Mouse (Mus musculus) kidney, postnatal 10 days (tissue): ENCODE data around the gene Sfr1.

Experiments
- DNase-seq: peaks from one replicate; pipeline ENCODE4 v3.0.0; 2021; ENCODE audit warnings: mixed read lengths

Sfr1 gene

DNA sequence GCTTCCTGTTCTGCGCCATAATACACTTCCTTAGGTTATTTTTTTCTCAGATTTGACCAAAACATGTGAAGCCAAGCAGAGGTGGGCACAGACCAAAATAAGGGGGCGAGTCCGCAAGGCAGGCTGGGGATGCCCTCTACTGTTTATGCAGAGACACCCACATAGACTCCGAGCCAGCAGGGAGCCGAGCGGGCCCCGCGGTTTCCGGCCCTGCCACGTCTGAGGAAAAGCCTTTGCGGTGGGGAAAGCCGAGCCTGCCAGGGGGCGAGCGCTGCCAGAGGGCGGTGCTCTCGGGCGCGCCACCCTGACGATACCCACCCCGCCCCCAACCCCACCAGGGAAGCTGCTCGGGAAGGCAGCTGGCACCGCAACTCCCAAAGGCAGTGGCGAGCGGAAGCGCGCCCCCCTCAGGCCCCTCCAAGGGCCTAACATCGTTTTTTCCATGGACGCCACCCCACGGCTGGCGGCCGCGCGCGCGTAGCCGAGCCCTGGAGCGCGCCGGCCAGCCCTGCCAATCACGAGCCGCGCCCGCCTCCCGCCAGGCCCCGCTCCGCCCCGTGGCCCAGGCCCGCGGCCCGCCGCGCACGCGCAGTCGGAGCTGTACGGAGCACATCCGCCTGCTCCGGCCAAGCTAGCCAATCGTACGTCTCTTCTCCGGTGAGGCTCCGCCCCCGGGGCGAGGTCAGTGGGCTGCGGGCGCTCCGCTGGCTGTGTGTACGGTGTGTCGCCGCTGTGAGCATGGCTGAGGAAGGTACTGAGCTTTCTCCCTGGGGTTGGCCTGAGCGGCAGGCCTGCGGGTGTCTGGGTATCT is at the start of gene Sfr1:
Gene Sfr1, plus strand, starts transcription at position 612 of the 811 bp plus-strand sequence.
- peak; percentile 100 for DNase-seq

DNA sequence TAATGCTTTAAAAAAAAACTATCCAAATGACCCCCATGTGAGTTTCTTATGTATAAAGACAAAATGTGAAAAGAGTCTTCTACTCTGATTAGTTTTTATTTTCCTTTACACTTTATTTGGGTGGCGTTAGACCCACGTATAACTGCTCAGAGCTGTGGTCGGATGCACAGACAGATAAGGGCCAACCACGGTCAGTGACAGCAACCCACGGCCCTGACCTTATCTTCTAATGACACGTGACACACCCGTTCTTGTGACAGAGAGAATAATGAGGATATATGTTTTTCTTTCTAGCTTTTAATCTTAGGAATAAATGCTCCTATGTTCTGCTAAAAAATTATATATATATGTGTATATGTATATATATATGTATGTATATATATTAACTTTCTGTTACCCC is 41.9 kb upstream of the Sfr1 start:
- DNase-seq = no peak

DNA sequence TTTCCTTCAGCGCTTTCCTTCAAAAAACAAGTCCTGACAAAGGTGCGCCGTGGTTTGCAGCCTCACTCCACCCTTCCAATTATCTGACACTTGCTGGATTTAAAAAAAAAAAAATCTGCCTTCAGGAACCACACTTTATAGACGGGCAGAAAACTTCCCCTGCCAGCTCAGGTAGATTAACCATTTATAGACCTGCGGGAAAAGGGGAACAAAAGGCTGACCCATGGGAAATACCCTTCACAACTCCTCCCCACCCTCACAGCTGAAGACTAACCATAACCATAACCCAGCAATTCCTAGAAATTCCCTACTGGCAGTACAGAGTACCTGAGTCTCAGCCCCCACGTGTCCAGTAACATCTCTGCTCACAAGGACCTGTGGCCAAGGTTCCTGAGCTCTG is 39.5 kb upstream of the Sfr1 start, which contains the start of gene Col17a1:
Gene Col17a1, minus strand, starts transcription at position 101 of the 400 bp plus-strand sequence.
- no peak for DNase-seq

DNA sequence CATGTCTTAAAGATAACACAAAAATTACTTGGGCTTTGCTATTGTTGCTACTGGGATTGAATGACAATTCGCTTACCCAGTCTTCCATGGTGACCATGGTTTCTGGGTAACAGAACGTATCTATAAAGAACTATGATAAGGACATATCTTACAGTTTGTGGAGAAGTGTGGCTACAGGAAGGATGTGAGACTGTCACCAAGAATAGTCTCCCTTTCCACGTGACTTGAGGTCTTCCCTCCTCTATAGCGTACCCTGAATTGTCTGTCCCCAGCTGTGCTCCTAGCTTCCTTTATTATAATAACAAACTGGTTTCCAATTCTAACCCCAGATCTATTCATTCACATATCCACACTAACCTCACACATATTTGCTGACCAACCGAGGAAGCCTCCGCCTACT is 35.8 kb upstream of the Sfr1 start:
- no peak for DNase-seq

DNA sequence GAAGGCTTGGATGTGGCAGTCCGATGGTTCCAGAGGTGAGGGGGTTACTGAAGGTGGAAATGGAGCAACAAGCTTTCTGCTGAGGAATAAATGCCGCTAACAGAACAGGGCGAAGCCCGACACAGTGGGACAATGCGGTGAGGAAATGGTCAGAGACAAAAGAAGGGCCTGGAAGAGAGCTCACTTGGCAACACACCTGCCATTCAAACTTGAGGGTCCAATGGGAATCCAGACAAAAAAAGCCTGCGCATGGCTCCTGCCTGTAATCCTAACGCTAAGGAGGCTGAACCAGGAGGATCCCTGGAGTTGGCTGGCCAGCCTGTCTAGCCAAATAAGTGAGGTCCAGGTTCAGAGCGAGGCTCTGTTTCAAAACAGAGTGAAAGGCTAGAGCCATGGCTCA is 35.1 kb upstream of the Sfr1 start:
- DNase-seq = no peak

DNA sequence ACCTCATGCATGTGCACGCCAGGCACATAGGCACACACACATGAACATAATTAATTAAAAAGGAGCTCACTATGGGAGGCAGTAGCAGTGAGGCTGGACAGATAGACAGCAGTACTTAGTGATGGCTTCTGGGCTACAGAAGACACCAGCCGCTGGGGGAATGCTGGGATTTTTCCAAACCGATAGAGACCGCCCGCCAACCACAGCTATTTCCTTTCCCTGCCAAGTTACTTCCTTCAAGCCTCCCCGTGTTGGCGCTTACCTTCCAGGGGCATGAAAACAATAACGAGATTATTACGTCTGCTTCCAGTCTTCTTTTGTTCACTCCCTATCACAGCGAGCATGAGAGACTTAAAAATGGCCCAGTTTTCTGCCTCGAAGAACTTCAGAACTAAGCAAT is 34.4 kb upstream of the Sfr1 start:
- no peak for DNase-seq

DNA sequence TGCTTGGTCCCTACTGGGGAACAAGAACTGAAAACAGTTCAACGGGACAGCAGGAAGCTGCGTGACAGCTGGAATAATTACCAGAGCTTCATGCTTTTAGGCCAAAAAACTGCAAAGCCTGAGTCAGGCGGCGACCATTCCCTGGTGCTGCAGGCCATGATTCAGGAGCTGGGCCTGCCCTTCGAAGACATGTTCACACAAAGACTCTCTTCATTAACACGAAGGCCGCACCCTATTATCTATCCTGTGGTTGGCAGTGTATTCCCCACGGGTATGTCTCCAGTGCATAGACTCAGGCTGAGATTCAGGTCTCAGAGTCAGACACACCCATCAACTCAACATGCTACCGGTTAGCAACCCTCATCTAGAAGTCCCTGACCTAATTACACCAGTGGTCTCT is 33.2 kb upstream of the Sfr1 start:
- no peak for DNase-seq

DNA sequence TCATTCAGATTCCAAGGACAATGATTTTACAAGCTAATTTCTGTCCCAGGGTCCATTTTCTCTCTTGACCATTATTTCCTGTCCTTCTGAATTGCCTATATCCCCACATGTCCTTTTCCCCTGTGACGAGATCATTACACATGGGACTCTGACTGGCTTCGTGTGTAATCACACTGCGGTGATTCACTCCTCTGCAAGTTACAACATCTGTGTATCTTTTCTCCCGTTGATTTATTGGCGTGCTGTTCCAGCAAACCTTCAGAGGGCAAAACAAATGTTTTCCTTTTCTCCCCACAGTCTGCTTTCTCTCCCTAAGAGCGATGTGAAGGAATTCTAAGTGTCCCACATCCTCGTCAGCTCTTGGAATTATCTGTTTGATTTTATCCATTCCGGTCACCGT is 31.7 kb upstream of the Sfr1 start:
- no peak for DNase-seq

DNA sequence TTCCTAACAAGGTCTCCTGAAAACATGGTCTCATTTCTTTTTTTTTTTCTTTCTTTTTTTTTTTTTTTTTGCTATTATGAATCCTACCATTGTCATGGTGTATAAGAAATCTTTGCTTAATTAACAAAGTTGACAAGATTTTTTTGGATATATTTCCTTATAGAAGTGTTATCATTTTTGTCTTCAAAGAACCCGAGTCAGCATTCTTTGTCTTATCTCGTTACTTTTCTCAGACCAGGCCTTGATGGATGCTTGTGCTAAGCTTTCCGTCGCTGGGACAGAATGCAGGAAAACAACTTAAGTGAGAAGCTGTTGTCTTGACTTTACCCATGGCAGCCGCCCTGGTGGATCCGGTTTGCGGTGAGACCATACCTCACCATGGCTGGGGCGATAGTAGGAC is 31.0 kb upstream of the Sfr1 start:
- no peak for DNase-seq

DNA sequence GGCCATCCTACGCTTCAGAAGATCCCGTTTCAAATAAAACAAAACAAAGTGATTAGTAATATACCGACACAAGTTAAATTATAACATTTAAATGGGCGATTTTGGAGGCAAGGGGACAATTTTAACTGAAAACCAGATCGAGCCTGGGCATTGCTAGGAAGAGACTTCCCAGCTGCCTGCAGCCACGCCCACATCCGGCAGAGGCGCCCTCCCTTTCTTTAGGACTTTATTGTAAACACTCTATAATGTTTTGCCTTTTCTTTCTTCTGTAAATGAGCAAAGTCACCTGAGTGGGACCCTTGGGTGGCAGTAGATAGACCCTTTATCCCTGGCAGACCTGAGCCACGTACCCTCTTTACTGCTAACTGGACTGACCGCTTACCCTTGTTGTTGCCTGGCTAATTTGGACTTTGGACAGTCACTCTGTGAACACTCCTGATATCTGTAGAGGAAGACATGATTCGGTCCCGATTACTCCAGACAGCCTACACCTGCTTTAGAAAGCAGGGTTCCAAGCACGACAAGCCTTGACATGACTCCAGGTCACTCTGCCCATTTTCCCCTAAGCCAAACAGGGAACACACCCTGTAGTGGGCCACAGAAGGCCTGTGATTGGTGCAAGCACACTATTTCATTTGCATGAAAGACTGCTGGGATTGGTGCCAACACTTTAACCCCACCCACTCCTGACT is 26.3 kb upstream of the Sfr1 start:
- no peak for DNase-seq

DNA sequence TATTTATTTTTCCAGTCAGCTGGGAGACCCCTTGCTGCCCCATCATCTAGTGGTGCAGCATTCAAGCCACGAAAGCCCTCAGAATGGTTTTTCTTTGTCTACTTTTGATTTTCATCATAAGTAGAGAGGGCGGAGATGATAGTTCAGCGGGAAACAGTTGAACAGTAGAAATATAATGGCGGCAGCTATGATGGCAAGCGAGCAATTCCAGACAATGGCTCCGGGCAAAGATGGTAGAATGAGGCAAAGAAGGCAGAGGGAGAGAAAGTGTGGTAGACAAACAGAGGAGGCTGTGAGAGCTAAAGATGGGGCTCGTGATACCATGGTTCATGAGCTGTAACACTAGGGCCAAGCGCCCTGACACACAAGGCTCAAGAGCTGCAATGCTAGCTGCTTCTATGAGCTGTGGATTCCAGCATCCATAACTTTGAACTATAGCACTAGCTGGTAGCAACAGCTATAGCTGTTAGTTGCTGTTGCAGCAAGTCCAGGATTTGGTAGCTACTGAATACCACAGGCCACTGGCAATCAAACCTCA is 25.6 kb upstream of the Sfr1 start:
- DNase-seq = no peak

DNA sequence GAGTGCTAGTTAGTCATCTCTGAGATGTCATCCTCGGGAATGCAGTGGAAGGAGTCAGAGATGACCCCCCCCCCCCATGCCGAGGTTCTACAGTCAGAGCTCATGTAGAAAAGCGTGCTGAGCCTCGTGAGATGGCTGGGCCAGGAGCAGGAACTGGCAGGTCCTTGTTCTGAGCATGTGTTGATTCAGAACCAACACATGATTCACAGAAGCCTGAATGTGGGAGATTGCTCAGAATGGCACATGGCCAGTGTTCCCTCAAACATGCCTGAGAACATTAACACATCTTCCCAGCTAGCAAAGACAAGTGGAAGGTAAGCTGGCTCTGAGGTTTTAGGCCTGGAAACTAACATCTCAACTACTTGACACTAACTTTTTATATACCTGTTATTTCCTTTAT is 21.1 kb upstream of the Sfr1 start:
- DNase-seq = no peak

DNA sequence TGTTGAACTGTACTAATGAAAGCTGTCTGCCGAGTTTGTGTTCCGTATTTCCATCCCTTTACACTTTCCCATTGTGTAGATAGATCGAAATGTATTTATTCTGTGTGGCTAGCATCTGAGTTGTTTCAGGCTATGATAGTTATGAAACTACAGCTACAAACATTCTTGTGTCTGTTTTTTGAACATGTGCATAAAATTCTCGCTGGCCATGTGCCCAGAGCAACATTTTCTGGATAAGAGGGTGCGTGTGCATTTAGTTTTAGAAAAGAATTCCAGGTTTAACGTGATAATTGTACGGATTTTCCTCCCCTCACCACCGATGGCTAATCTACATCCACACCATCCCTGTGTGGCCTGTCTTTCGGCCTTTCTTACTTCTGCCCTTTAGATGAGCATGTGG is 18.0 kb upstream of the Sfr1 start:
- peak; percentile 38 for DNase-seq

DNA sequence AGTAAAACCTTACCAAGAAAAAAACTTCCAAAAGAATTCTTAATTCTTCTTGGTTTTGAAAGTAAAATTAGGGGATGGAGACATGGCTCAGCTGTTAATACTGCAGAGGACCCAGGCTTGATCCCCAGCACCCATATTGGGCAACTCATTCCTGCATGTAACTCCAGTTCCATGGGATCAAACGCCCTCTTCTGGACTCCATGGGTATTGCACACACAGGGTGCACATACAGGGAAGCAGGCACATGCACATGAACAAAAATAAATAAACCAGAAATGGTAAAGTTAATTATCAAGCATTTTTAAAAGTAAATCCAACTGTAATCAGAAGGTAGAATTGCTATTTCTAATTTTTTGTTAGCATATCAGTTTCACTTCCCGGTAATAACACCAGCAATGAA is 15.3 kb upstream of the Sfr1 start:
- no peak for DNase-seq

DNA sequence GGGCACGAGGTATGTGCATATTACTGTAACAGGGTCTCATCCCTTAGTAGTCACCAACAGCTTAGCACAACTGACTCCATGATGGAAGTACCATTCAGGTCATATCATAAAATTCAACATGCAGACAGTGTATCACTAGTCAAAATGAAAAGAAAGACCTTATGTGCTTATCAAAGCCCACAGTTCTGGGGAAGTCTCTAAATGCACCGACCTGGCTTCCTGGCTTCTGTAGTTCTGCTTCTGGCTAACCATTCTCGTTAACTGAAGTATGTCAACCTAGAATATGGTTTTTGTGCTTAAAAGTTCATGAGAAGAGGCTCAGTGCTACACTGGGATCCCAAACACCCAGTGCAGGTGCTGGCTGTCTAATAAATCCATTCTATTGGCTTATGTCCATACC is 12.3 kb upstream of the Sfr1 start:
- no peak for DNase-seq

DNA sequence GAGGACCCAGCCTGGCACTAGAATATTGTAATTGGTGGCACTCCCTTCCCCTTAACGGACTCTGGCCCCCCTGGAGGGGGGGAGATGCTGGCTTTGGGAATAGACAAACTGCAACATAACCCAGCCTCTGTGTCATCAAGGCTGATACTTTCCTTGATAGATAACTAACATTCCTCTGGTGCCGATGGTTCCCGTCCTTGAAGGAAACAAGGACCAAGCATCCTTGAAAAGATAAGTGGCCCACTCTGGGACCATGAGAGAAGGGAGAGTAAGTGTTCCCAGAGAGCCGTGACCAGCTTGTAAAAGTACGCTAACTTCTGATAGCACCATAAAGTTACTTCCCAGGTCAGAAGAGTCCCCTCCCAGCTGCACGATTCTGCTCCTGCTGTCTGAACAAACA is 9.0 kb upstream of the Sfr1 start:
- no peak for DNase-seq

DNA sequence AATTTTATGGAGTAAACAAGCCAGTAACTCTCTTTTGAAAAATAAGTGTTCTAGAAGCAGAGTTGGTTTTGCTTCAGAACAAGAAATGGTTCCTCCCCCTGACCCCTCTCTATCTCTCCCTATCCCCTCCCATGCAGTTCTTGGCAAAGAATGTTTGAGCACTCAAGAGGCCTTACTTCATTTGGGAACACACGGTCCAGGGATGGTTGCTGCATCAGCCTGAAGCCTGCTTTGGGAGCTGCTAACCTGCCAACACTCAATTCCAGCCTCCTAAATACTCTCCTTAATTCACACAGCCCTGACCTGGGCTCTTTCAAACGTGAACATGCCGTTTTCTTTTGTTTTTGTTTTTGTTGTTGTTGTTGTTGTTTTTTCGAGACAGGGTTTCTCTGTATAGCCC is 6.6 kb upstream of the Sfr1 start:
- DNase-seq = no peak

DNA sequence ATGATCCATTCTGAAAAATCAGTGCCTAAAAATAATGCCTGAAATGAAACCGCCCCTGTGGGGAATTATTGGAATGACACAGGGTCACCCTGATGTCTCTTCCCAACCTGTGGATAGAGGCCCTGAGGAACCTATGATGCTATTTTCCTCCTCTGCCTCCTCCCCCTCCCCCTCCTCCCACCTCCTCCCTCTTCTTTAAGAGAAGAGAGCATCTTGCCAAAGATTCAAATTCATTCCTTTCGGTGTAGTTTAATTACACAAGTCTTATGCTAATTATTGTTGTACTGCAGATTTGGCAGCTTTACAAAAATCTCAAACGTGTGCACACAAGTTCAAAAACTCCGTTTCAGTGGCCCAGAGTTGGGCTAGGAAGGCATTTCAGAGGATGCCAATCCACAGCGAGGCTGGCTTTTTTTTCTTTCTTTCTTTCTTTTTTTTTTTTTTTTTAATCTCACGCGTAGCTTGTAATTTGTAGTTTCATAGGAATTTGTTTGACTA is 5.8 kb upstream of the Sfr1 start:
- DNase-seq = no peak

DNA sequence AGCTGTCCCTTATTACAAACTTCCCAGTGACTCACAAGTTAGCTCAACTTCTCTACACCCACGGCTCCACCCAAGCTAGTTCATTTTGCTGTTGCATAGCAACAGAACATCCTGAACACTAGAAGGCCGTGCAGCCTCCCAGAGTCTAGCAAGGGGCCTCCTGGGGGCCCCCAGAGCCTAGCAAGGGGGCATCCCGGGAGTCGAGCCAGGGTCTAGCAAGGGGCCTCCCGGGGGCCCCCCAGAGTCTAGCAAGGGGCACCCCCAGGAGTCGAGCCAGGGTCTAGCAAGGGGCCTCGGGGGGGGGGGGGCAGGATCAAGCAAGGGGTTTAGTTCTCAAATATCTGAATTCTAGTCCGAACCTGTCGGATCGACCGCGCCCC is 801 bp upstream of the Sfr1 start:
- peak; percentile 67 for DNase-seq

DNA sequence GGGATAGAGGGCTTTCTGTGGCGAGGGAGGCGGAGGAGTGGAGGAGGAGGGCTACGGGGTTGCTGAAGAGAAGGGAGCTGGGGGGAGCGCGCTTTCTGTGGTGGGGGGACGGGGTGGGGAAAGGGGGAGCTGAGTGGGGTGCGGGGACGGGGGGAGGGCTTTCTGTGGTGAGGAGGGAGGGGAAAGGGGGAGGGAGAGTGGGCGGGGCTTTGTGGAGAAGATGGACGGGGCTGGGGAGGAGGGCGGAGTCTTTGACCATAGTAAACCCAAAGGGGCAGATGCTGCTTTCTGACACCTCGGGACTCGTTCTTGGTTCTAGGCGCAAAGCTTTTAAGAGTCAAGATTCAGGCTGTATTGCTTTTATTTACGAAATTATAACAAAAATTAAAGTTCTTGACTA is 449 bp downstream of the Sfr1 start:
- DNase-seq = peak; percentile 88

DNA sequence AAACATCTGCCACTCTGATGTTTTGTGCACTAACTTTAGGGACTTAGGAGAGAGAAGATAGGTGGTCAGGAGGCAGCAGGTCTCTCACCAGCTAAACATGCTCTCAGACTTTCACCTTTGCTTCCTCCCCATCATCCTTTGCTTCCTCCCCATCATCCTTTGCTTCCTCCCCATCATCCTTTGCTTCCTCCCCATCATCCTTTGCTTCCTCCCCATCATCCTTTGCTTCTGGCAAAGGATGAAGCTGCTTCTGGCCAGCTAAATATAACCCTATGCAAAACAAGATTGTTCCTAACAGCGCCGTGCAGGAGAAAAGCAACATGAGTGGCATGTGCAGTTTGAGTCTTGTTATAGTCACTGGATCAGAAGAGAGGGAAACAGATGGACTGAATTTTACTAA is 15.6 kb downstream of the Sfr1 start:
- DNase-seq = no peak

DNA sequence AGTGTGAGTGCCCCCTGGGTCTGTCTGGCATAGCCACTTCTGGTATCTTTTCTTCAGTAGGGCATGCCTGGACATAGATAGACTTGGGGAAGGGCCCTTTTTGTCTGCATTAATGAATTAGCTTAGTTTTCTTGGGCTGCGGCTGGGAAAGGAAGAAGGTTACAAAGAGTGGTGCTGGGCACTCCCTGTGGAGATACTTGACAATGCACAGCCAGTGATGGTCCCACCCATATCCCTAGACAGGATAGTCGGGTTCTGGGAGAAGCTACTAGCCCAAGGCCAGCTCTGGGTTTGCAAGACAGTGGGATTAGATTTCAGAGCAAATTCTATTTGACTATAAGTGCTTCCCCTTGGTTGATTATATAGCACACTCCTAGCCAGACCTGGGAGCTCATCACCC is 17.5 kb downstream of the Sfr1 start:
- DNase-seq = no peak

DNA sequence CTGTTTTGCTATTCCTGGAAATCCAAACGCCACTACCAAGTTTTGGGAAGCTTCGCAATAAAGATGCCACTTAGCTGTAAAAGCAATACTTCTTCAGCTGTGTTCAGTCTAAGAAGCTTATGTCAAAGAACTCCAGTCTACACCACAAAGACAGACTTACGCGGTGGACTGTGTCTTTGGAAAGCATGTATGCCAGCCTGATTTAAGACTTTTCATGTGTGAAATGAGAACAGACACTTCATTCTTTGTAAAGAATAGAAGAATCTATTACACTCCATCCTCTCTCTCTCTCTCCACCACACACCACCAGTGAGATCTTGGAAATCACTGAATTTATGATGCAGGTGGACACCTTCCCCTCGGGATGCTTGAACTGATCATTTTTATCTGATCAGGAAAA is 18.9 kb downstream of the Sfr1 start:
- no peak for DNase-seq

DNA sequence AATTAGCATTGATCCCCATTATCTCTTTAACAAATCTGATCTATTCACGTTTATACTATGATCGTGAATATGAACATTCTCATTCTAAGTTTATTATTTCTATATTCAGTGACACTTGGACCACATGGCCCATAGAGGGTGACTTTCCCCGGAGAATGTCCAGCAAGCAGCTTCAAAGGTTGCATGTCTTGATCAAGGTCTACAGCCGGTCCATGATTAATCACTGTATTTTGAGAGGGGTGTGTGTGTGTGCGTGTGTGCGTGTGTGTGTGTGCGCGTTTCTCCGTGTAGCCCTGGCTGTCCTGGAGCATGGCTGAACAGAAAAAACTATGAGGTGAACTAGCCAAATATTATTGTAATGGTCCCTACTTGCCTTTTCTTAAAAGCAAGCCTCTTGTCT is 21.0 kb downstream of the Sfr1 start:
- no peak for DNase-seq
